19 mouse cellular contexts compared by ENCODE assay signal in genomic region chr2:168884641-168885040, GRCm38 (mm10).
DNase-seq lines count a peak whose midpoint lies in the region; ATAC-seq lines count a peak whose summit lies in the region.
"Had no signal": no experiment of that assay in that cellular context is flagged by ENCODE, and none has a peak within 500 bp of the region (broad histone marks: within the 10 kb centered on the region; RNA-seq: fewer than 3 reads in every experiment).

No protein-coding gene starts in this region.

- ATAC-seq in megakaryocyte progenitor cell, adult 5-6 weeks (replicated peaks; ENCODE audit: poor library complexity), result peak; percentile 92
- ATAC-seq: hindbrain, postnatal 0 days; intestine, postnatal 0 days had no signal

- DNase-seq in lung, postnatal 36 days, result peak; percentile 9
- DNase-seq in lung, postnatal 10 days, result no peak
- DNase-seq in ZHBTc4 (ENCODE audit: low read depth, low spot score), result peak; percentile 78
- DNase-seq in adrenal gland, postnatal 14 days, result no peak
- no peak for DNase-seq in cerebellum, adult 11-12 months
- DNase-seq in layer of hippocampus, postnatal 25 days (ENCODE audit: extremely low spot score in 1 of 2, low spot score in 1 of 2), result no peak
- DNase-seq: adrenal gland, postnatal 36 days; cerebellum, adult 2 months; cerebellum, postnatal 36 days; gastrocnemius, adult 2 months; heart, adult 11 months; kidney, postnatal 4 days; layer of hippocampus, adult 9-11 months; liver, embryonic 13.5 days; midbrain, embryonic 14.5 days; thymus, postnatal 36 days had no signal

Comparison
In these comparisons a context has a peak if more than half of its experiments do, and no peak if none do; other contexts are left out.
1. DNase-seq: peak in lung, postnatal 36 days (single experiment) and ZHBTc4 (single experiment); none in lung, postnatal 10 days (single experiment), adrenal gland, postnatal 14 days (single experiment), cerebellum, adult 11-12 months (single experiment) and layer of hippocampus, postnatal 25 days (0 of 2).